Mouse (Mus musculus) neutrophil, adult 83 days (primary cell): ENCODE data around the gene Peli1. TPM values are rescaled to one million over a fixed set of nuclear protein-coding genes. Genes with fewer than 3 reads are reported as not detected.

ENCODE experiments used
- total RNA-seq, 2 experiments: library from RNA; stranded (reverse); gene quantifications; one replicate each; pipeline ENCODE4 v1.2.4; 2023

The Peli1 gene
- total RNA-seq: 10 to 100 TPM; 36.8 to 47.4 TPM

GRCm38 (mm10) chr11:21091067-21091427, at the start of gene Peli1:
Gene Peli1 (plus strand): TSS chr11:21091291.

Other genes with a start within 250 kb of the Peli1 start
- gene Vps54, start 148.0 kb downstream of the Peli1 start, total RNA-seq: 10 to 100 TPM; 69.8 to 79.8 TPM